Mouse (Mus musculus): ENCODE results near the gene Tnpo1. TPM values are rescaled to one million over a fixed set of nuclear protein-coding genes. Genes with fewer than 3 reads are reported as not detected.
"Not testable (repeated sequence)": the region's sequence is repeated elsewhere in the genome, so short reads cannot be mapped to it uniquely, and the experiment has no call there.

Gene Tnpo1
- polyA plus RNA-seq, 1 experiment from 2014 or later = 57.0 TPM

DNA sequence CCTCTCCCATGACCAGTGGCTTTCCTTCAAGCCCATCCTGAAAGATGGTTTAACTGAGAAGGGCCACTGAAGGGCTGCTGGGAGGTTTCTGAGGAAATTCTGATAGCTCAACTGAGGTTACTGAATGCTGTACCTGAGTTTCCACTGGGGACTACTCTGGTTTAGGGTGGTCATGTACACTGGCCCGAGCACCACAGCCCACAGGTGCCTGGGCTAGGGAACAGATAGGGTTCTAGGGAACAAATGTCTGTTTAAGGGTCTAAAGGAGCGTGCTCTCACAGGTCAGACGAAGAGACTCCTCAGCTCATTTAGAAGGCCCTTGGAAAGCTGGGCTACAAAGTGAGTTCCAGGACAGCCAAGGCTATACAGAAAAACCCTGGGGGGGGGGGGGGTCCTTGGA, 91.5 kb downstream of the Tnpo1 start:
- no peak overlapping the region for H3K27ac ChIP-seq (replicated peaks)
- H3K9ac ChIP-seq (replicated peaks) = no peak overlapping the region
- 79% methylated on average over 3 of the region's 3 CpGs for WGBS
- 0 out of 2 replicates have a peak, but pooled peaks have one; percentile 33 for ATAC-seq (replicated peaks)
- H3K27me3 ChIP-seq = no peaks in the 10 kb centered on the region
- H3K4me3 ChIP-seq = no peak overlapping the region
- H3K4me1 ChIP-seq = no peaks in the 10 kb centered on the region
- H3K9me3 ChIP-seq = no peaks in the 10 kb centered on the region
- peaks cover 23% of the 10 kb centered on the region; the same call in 1 of the 2 replicates for H3K36me3 ChIP-seq
- no peak overlapping the region for H3K4me2 ChIP-seq (replicated peaks)

DNA sequence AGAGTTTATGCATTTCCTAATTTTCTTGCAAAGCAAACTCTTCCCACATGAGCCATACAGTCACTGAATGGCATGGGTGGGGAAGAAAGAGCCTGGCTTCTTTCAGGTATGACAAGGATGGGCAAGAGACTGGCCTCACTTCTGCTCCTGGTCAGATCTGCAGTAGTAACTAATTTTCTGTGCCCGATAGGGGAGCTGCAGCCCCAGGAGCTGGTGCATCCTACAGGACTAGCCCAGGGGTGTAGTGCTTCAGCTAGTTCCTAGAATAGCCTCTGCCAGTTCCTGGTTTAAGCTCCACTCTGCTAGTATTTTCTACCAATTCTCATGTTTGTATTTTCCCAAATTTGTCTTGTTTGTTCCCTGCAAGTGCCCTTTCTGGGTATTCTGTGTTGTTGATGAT, 92.0 kb downstream of the Tnpo1 start:
- peaks cover 20% of the 10 kb centered on the region; the same call in 1 of the 2 replicates for H3K36me3 ChIP-seq
- no peak for ATAC-seq (replicated peaks)

DNA sequence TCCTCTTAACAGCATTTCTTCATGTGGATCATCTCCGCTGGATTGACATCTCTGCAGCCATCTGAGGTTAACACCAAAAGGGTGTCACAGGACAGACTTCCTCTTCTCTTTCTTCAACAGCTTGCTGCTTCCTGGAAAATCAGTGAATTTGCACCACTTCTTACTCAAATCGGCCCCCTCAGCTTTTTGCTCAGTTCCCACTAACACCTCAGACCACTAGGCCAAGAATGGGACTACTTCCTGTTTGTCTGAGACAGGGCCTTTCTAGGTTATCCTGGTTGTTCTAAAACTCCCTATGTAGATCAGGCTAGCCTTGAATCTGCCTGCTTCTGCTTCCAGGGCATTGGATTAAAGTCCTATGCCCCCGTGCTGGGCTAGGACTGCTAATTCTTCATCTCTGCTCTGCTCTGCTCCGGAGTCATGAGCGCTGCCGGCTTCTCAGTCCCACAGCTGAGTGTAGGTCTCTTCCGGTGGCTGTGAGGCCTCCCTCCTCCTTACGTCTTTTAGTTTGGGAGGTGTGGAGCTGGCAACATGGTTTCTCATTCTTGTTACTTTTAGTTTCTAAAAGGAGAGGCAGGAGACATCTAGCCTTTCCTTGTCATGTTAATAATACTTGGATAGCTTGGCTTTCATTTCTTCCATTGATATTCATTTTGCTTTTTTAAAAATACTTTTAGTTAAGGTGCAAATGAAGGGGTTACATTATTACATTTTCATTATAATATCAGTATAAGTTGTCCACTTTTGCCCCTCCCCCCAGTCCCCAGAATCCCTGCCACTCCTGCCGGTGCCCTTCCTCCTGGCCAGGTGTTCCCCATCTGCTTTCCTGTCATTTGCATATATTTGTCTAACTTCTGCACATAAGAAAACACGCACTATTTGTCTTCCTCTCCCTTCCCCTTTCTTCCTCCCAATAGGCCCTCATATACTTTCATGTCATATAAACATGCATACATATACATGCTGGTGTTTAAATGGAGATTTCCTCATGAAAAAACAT, 93.4 kb downstream of the Tnpo1 start:
- 81% methylated on average over 10 of the region's 10 CpGs for WGBS
- no peak overlapping the region for H3K27ac ChIP-seq (replicated peaks)
- H3K36me3 ChIP-seq = peaks cover 11% of the 10 kb centered on the region; the same call in 1 of the 2 replicates
- no peak overlapping the region for H3K4me3 ChIP-seq
- H3K27me3 ChIP-seq = no peaks in the 10 kb centered on the region
- no peak for ATAC-seq (replicated peaks)
- no peaks in the 10 kb centered on the region for H3K4me1 ChIP-seq
- H3K9ac ChIP-seq (replicated peaks) = no peak overlapping the region
- no peak overlapping the region for H3K4me2 ChIP-seq (replicated peaks)
- no peaks in the 10 kb centered on the region for H3K9me3 ChIP-seq

More for the DNA sequence above, 92.0 kb downstream of the Tnpo1 start:
- H3K9ac ChIP-seq (replicated peaks) = no peak overlapping the region
- H3K4me3 ChIP-seq = no peak overlapping the region
- H3K27me3 ChIP-seq = no peaks in the 10 kb centered on the region
- no peak overlapping the region for H3K4me2 ChIP-seq (replicated peaks)
- no peaks in the 10 kb centered on the region for H3K4me1 ChIP-seq
- no peaks in the 10 kb centered on the region for H3K9me3 ChIP-seq
- no peak overlapping the region for H3K27ac ChIP-seq (replicated peaks)
- 68% methylated on average over 1 of the region's 1 CpGs for WGBS

DNA sequence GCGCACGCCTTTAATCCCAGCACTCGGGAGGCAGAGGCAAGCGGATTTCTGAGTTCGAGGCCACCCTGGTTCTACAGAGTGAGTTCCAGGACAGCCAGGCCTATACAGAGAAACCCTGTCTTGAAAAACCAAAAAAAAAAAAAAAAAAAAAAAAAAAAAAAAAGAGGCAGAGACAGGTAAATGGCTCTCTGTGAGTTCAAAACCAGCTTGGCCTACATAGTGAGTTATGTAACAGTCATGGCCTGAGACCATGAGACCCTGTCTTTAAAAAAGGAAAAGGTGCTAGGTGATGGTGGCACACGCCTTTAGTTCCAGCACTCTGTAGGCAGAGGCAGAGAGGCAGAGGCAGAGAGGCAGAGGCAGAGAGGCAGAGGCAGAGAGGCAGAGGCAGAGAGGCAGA, 97.2 kb downstream of the Tnpo1 start:
- H3K4me2 ChIP-seq (replicated peaks); H3K9me3 ChIP-seq; H3K4me1 ChIP-seq; ATAC-seq (replicated peaks); H3K27me3 ChIP-seq; H3K36me3 ChIP-seq; H3K27ac ChIP-seq (replicated peaks); H3K9ac ChIP-seq (replicated peaks); H3K4me3 ChIP-seq: not testable (repeated sequence)
- 95% methylated on average over 6 of the region's 6 CpGs for WGBS

DNA sequence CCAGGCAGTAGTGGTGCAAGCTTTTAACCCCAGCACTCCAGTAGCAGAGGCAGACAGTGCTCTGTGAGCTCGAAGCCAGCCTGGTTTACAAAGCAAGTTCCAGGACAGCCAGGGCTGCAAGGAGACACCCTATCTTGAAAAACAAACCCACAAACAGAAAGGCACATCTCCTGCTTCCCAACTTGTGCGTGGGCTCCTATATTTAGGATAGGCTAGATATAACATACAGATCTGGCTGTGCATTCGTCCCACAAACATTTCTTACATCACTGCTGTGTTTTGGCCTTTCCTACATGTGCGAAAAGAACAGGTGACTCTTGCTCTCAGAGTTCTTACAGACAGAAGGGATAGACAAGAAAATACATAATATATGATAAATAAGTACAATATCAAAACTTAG, 100.6 kb downstream of the Tnpo1 start:
- no peak for ATAC-seq (replicated peaks)
- Histone ChIP-seq H3K4me2 (replicated peaks) (no peak overlapping the region), H3K27me3 (no peaks in the 10 kb centered on the region), H3K9me3 (no peaks in the 10 kb centered on the region), H3K4me3 (no peak overlapping the region), H3K36me3 (no peaks in the 10 kb centered on the region), H3K9ac (replicated peaks) (no peak overlapping the region), H3K27ac (replicated peaks) (no peak overlapping the region), H3K4me1 (no peaks in the 10 kb centered on the region)
- WGBS = 91% methylated on average over 4 of the region's 4 CpGs

DNA sequence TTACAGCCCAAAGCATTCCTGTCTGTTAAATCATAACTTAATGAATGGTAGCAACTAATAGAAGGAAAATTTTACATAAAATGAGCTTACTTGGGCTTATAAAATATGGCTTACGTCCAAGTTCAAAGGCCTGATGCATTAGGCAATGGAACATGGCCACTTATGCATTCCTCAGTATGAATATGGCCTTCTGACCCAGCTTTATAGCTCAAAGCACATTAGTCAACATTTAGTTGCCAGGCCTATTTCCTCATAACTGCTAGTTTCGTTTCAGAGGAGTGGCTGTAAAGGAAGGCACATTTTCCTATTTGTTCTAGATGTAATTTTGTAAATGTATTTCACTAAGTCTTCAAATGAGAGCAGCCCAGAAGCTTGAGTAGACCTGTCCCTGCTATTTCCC, 107.1 kb downstream of the Tnpo1 start:
- H3K36me3 ChIP-seq = no peaks in the 10 kb centered on the region
- ATAC-seq (replicated peaks) = no peak
- peaks cover 3% of the 10 kb centered on the region; the same call in 1 of the 2 replicates for H3K4me1 ChIP-seq
- H3K4me3 ChIP-seq = no peak overlapping the region
- no peak overlapping the region for H3K4me2 ChIP-seq (replicated peaks)
- no peaks in the 10 kb centered on the region for H3K27me3 ChIP-seq
- H3K27ac ChIP-seq (replicated peaks) = no peak overlapping the region
- 73% methylated on average over 2 of the region's 2 CpGs for WGBS
- H3K9ac ChIP-seq (replicated peaks) = no peak overlapping the region
- no peaks in the 10 kb centered on the region for H3K9me3 ChIP-seq

DNA sequence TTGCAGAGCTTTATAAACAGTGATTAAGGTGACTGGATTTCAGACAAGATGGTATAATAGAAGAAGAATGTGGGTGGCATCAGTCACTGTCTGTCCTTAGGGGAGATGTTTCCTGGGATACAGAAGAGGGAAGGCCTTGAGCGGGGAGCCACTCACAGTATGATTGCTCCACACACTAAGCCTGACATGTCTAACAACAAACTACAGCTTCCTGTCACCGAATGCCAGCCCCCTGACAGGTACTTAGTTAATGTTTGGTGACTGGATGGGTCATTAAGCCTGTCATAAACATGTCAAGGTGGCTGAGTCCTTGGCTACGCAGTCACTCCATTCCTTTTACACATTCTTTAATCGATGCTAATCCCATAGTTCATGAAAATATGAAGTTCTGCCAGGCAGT, 108.0 kb downstream of the Tnpo1 start:
- 74% methylated on average over 4 of the region's 4 CpGs for WGBS
- Histone ChIP-seq H3K27me3 (no peaks in the 10 kb centered on the region), H3K9ac (replicated peaks) (no peak overlapping the region), H3K4me3 (no peak overlapping the region), H3K27ac (replicated peaks) (no peak overlapping the region), H3K36me3 (no peaks in the 10 kb centered on the region), H3K4me1 (peaks cover 8% of the 10 kb centered on the region; the same call in 1 of the 2 replicates), H3K9me3 (no peaks in the 10 kb centered on the region), H3K4me2 (replicated peaks) (no peak overlapping the region)
- ATAC-seq (replicated peaks) = no peak

DNA sequence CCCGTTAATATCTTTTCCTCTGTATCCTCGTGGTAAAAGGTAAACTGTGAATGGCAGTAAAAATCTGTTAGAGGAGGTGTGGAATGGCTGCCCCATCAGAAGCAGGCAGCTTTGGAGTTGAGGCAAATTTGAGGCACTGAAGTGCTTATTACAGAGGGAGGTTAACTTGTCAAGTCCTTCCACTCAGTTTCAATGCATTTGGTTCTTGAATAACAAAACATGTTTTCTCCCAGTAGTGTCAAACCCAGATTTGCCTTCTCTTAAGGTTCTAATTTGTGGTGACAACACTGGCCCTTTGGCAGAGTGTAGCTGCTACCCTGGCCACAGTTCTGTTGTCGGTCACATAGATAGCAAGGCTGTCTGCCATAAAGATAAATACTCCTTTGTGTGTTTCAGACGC, 108.4 kb downstream of the Tnpo1 start:
- WGBS = 54% methylated on average over 4 of the region's 4 CpGs

DNA sequence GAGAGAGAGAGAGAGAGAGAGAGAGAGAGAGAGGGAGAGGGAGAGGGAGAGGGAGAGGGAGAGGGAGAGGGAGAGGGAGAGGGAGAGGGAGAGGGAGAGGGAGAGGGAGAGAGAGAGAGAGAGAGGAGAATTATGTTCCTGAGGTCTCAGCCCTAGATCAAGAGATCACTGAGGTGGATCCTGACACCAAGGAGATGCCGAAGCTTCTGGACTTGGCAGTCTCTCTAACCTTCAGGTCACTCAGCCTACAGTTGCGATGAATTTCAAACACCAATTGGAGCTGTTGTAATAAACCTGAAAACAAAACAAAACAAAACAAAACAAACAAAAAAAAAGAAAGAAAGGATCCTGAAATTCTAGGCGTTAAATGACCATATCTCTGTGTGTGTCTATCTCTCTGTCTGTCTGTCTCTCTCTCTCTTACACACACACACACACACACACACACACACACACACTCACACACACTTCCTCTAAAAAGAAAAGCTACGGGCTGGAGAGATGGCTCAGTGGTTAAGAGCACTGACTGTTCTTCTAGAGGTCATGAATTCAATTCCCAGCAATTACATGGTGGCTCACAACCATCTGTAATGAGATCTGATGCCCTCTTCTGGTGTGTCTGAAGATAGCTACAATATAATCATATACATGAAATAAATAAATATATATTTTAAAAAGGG, 109.1 kb downstream of the Tnpo1 start:
- H3K27ac ChIP-seq (replicated peaks); H3K9me3 ChIP-seq; H3K4me2 ChIP-seq (replicated peaks); H3K9ac ChIP-seq (replicated peaks); H3K36me3 ChIP-seq; ATAC-seq (replicated peaks); H3K4me3 ChIP-seq; H3K27me3 ChIP-seq: not testable (repeated sequence)
- WGBS = 80% methylated on average over 4 of the region's 4 CpGs
- H3K4me1 ChIP-seq = peaks cover 16% of the 10 kb centered on the region

More for the DNA sequence above, 108.4 kb downstream of the Tnpo1 start:
- Histone ChIP-seq H3K36me3 (no peaks in the 10 kb centered on the region), H3K9ac (replicated peaks) (no peak overlapping the region), H3K4me3 (no peak overlapping the region), H3K4me2 (replicated peaks) (no peak overlapping the region), H3K9me3 (no peaks in the 10 kb centered on the region), H3K27me3 (no peaks in the 10 kb centered on the region), H3K27ac (replicated peaks) (no peak overlapping the region), H3K4me1 (peaks cover 11% of the 10 kb centered on the region; the same call in 1 of the 2 replicates)
- ATAC-seq (replicated peaks) = no peak

DNA sequence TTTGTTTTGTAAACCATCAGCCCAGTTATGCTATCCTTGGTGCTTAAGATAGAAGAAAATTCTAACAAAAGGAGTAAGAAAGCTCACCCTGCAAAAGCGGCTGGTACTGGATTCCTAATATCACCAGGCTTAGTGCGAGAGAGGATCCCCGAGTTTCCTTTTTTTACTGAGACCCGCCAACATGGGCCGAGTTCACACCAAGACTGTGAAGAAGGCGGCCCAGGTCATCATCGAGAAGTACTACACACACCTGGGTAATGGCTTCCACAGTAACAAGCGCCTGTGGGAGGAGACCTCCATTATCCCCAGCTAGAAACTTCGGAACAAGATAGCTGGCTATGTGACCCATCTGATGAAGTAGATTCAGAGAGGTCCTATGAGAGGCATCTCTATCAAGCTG, 109.6 kb downstream of the Tnpo1 start:
- no peaks in the 10 kb centered on the region for H3K9me3 ChIP-seq
- H3K9ac ChIP-seq (replicated peaks) = no peak overlapping the region
- no peak for ATAC-seq (replicated peaks)
- H3K27me3 ChIP-seq = no peaks in the 10 kb centered on the region
- no peaks in the 10 kb centered on the region for H3K36me3 ChIP-seq
- H3K4me3 ChIP-seq = no peak overlapping the region
- no peak overlapping the region for H3K27ac ChIP-seq (replicated peaks)
- 90% methylated on average over 9 of the region's 9 CpGs for WGBS
- H3K4me2 ChIP-seq (replicated peaks) = no peak overlapping the region
- H3K4me1 ChIP-seq = peaks cover 16% of the 10 kb centered on the region

DNA sequence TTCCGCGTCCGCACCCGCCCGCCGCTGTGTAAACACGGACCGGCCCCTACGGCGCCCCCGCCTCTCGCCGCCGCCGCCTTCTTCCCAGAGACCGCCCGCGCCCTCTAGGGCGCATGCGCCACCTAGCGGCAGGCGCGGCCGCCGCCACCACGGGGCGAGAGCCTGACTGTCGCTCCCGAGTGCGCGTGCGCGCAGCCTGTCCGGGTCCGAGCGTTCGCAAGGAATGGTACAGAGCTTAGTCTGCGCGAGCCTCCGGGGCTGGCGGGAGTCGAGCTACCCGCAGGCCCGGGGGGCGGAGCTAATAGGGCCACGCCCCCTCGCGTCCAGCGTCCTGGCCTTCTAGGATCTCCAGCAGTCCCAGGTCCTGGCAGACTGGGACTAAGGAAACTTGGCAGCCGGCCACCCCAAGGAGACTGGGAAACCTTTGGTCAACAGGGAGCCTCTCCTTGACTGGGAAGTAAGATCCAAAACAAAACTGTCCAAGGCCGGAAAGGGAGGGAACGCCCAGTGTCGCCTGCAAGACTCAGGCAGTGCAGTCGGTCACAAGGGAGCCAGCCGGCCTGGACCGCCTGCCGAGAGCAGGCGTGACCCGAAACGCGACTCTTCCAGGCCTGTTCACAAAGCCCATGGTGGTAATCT, 110.9 kb downstream of the Tnpo1 start, which contains the start of gene Fcho2:
TSS of gene Fcho2 (minus strand) at position 303 of the 639 bp plus-strand sequence.
- Histone ChIP-seq H3K27me3 (no peaks in the 10 kb centered on the region), H3K4me1 (peaks cover 16% of the 10 kb centered on the region), H3K4me3 (peak within 1 kb of the TSS; percentile 86), H3K4me2 (replicated peaks) (peak within 1 kb of the TSS; percentile 49), H3K36me3 (no peaks in the 10 kb centered on the region), H3K27ac (replicated peaks) (peak within 1 kb of the TSS; percentile 90), H3K9ac (replicated peaks) (peak within 1 kb of the TSS; percentile 87), H3K9me3 (no peaks in the 10 kb centered on the region)
- ATAC-seq (replicated peaks) = peak; percentile 98
- WGBS = under 1% methylated on average over 55 of the region's 61 CpGs
